Mouse (Mus musculus) spleen, postnatal 14 days (tissue): ENCODE results near the gene Mrpl16.
A peak's percentile ranks its signal among the peaks of the same experiment; 100 is the strongest.

Source experiments
- DNase-seq, 2 experiments: peaks; one replicate each; pipeline ENCODE4 v3.0.0; 2021 to 2022; ENCODE audit warnings: low spot score in 2 of 2

Mrpl16 gene

DNA sequence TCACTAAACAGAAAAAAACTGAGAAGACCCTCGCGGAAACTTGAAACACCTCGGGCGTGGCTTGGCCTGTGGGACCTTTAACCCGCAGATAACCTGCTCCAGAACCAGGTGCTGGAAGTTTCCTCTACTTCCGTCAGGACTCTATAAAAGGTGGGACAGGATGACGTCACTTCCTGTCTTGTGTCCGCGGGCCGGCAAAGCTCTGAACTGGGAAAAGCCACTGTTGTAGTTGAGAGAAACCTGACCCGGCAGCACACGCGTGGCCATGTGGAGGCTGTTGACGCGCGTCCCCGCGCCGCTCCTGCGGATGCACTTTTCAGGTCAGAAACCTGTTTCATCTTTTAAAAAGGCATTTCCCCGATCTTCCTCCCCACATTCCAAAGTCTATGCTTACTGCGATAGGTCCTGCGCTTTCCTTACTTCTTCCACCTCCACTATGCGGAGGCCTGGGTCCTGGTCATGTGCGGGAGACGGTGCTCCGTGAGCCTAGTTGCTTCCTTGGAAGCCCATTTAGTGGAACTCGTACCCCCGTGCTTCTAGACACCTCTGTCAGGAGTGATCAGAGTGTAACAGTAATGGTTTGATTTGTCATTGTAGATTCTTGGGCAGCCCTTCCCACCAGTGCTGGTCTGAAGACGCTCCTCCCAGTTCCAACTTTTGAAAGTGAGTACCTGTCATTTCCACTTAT lies at the start of gene Mrpl16:
Gene Mrpl16 (plus strand): TSS at position 187 of the 688 bp plus-strand sequence.
- DNase-seq: peak; percentile 66 to 85

DNA sequence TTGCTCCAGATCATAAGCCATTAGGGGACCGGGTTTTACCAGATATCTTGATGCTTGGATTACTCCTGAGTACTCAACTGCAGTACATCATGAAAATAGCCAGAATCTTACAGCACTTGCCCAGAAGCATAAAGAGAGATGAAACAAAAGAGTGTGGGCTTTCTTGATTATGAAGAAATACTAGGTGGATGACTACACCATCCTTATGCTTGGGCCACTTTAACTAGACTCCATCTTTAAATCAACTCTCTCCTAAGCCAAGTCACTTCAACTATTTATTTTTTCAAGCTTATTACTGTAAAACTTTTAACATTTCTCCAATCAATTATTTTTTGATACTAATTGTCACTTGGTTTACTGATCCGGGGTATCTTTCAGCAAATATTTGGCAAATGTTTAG lies 46.3 kb upstream of the Mrpl16 start:
- DNase-seq: no peak

DNA sequence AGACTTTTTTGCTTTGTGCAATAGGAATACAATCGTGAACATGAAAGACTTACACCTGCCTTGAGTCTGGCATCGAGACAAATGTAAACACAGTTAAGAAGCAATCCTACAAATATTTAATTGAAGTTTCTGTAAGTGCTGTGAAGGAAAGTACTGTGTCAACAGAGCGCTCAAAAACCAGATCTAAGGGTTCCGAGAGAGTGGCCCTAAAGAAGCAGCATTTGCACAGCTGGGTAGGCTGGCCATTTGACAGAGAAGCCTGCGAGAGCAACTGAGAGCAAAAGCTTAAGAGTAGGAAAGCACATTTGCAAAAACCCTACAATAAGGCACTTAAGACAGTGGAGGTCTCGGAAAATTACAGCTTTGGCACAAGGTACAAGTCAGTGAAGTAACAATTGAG lies 45.9 kb upstream of the Mrpl16 start:
- no peak for DNase-seq

DNA sequence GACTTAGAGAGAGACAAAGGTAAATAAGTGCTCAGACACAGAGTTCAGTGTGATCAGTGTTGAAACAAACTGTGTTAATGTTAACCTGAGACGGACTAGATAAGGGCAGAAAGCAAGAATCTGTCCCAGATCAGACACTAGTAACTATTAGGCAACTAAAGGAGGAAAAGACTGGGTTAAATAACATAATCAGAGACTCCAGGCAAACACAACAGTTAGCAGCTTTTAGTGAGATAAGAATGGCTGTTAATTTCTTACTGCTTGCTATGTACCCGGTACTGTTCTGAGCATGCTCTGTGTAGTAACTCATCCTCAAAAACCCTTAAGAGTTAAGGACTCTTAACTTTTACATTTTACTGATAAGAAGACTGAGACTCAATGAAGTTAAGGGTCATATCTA lies 44.3 kb upstream of the Mrpl16 start:
- DNase-seq: no peak

DNA sequence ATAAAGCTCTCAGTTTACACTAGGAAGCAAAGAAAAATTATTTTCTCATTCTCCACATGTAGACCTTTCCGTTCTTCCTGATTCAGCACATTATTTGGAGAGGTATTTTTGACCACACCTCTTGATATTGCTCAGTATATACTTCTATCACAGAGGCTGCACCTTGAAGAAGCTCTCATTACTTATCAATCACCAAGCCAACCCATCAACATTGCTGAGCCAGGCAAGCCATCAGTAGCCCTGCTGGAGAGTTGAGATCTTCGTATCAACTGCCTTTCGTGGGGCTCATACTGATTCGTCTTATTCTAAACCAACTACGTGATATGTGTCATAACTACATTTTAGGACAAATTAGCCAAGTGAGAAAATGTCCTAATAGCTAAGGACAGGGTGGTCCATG lies 42.9 kb upstream of the Mrpl16 start:
- no peak for DNase-seq

DNA sequence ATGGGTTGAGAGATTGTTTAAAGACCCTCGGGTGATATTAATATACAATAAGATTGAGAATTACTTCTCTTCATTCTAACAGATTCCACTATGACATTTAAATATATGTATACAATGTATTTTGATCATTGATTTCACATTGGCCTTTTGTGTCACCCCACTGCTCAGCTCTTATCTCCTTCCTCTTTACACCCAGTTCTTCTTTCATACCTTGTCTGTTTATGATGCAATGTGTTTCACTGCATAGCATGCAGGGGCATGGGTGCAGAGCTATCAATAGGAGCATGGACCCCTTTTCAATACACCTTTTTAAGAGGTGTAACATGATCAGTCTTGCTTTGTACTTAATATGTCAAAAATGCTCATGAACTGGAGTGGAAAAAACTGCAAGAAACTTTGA lies 39.9 kb upstream of the Mrpl16 start:
- DNase-seq: no peak

DNA sequence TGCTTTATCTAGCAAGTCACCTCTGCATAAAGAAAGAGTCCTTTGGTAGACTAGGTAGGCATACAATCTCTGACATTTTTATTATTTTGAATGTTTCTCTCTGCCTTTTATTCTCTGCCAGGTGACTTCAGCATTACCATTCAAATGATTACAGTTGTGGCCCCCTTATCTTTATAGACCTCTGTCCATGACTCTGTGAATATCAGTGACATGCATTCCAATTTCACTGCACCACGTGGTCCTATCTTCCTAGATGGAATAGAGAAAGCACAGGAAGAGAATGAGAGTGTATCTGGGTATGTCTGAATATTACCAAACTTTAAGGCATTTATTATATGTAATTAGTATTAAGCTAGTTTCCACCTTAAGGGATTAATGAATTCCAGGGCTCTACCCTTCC lies 33.7 kb upstream of the Mrpl16 start:
- DNase-seq: no peak

DNA sequence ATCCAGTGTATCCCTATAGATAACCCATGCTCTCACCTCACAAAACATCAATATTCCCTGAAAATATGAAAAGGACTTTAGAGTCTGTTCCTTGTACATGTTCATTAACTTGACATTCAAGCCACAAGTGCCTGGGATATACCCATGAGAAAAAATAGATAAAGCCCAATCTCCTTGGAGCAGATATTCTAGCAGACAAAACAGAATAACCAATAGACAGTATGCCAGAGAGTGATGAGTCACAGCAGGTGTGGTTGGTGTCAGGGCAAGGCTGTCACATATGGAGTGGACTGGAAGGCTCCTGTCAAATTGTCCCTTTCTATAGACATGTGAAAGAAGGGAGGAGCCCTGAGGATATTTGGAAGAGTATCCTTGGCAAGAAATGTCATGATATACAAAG lies 24.5 kb upstream of the Mrpl16 start:
- no peak for DNase-seq

DNA sequence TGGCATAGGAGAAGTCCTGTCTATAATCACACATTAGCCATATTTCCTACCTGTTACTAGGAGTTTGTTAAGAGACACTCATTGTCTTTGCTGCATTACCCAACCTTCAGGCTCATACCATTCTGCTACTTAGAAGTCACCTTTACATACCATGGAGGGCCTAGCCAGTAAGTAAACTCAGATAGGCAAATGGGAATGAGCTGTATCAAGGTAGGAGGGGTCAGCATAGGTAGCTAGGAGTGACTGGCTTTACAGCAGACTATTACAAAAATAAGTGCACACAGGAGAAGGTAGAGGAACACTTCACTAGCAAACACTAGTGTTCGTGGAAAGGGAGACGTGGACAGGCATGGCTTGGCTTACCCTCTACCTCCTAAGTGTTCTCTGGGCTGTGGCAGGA lies 22.9 kb upstream of the Mrpl16 start, which contains the start of gene Gif:
Gene Gif (plus strand): TSS at position 257 of the 400 bp plus-strand sequence.
- no peak for DNase-seq

DNA sequence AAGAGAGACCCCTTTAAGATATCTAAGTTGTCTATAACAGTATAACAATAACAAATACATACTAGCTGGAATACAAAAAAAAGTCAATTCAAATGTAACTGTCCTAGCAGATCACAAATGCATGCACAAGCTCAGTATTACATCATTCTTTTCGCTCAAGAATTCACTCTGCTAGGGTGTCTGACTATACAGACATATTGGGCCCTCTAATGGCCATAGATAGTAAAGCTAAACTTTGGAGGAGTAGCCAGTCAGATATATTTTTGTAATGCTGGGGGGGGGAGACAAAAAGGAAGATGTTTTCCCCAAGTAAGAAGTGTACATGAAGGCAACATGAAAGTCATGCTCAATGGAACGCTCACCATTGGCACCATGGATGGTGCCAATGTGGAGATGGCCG lies 5.1 kb upstream of the Mrpl16 start:
- no peak for DNase-seq

DNA sequence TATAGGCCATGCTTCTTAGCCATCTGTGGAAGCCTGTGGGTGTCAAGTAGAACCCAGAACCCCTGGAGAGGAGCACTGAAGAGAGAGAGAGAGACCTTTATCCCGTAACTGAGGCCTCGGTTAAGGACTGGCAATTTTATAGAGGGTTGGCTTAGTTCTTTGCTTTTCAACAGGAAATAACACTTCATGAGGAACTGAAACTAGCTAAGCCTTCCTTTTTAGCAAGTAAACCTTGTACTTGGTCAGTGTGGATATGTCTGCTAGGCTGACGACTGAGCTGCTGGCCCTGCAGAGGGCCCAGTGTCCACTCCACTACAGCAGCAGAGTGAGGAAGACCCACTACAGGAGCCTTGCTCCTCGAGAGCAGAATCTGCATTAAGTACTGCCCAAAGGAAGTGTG lies 3.8 kb upstream of the Mrpl16 start:
- DNase-seq: peak in 1 of 2 experiments; percentile 12

DNA sequence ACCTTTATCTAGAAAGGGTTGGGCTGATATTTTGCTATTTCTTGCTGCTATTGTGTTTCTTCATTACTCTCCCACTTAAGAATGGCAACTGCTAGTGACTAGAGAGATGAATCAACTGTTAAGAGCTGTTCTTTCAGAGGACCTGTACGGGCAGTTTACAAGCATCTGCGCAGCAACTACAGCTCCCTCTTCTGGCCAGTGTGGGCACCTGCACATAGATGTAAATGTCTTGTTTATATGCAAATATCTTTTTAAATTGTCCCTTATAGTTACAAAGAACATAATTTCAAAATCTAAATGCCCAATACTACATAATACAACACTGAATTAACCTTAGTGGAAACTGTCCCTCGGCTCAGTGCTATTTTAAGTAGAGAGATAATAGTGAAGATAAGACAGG lies 2.0 kb upstream of the Mrpl16 start:
- peak in 1 of 2 experiments; percentile 21 for DNase-seq

DNA sequence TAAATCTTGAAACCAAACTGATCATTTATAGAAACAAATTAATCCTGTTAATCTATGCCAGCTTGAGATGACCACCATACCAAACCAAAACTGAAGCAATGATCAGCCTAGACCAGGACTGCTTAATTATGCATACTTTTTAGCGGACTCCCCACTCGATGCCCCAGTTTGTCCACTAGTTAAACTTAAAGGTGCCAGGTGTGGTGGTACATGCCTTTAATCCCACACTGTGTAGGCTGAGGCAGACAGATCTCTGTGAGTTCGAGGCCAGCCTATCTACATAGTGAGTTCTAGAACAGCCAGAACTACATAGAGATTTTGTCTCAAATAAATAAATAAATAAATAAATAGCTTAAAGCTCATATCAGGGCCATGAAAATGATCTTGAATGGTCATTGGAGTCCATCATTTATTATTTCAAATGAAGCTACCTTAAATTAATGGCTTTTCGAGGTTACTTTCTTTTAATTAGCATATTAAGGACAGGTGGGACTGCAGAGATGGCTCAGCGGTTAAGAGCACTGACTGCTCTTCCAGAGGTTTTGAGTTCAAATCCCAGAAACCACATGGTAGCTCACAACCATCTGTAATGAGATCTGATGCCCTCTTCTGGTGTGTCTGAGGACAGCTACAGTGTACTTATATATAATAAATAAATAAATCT lies 802 bp upstream of the Mrpl16 start:
- no peak for DNase-seq

DNA sequence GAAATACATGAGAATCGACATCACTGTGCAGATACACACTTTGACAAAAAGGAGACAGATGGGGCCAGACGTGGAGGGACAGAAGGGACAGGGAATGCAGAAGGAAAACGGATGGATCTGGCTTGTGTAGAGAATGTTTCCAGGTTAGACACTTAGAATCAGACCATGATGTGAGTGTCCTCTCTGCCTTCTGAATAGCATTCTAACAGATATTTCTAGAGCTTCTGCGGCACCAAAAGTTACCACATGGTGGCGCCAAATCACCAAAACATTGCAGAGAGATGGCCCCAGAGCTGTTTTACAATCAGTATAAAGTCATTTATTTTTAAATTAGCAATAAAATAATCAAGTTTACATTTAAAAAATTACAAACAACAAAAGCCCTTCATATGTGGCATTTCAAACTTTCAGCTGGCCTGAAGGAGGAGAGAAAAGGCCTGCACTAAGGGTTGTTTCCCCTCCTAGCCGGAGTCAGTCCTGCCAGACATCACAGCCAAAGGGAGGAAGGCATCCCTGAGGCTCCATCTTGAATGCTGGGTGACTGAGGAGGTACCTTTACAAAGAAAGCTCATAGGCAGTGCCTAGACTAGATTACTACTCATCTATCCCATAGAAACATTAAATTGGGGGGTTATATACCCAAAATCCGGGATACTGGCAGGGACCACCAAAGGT lies 7.1 kb downstream of the Mrpl16 start:
- peak; percentile 21 to 56 for DNase-seq

DNA sequence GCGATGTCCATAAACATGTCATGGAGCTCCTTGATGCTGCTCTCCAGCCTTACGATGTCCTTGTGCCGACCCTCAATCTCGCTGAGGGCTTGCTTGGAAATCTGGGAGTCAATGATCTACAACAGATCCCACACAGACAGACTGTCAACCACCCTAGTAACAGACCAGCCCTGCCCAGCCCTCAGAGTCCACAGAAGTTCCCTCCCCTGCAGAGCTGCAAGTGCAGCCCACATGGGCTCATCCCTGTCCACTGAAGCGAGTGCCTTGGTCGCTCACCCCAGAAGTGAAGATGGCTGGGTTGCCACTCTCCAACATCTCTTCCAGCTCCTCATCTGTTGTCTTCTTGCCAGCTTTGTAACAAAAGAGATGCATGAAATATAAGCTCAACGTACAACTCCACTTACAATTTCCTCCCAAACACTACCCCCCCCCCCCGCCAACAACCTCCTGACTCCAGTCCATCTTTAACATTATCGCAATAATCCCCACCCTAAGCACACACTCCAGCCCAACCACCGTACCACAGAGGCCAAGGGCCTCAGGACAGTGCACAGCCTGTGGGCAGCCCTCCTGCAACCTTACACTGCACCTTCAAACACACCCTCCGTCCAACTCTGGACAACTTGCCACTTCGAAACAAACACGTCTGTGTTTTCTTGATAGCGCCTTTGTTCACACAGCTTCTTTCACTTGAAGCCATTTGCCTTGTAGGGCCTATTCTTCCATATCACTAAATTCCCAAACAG lies 15.4 kb downstream of the Mrpl16 start:
- no peak for DNase-seq

DNA sequence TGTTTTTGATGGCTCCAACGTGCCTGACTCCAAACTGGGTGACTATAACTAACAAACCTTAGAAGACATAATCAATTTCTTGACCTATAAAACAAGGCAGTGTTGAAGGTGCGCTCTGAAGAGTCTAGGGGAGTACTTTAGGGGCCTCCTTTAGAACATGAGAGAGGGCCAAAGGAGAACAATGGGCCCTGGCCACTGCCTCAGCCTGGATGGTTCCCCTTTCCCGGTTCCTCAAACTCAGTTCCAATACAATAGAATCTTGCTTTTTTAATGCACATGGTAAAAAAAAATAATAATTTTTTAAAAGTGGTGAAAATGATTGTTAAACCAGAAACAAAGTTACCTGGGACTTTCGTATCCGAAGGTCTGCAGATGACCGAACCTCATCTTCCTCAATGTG lies 17.6 kb downstream of the Mrpl16 start:
- no peak for DNase-seq

DNA sequence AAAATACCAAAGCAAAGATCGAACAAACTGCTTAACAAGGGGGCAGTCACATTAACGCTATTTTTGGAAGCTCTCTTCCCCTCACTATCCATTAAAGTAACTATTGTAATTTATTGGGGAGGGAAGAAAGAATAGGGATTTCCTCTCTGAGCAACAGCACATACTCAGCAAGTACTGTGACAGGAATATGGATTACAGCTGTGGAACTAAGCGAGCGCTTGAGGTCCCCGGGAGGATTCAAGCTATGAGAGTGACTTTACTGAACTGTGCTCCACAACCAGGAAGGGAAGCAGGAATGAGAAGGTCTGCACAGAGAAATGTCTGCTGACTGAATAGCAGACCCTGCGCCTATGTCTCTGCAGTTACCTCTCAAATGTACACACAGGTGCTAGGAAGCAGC lies 18.7 kb downstream of the Mrpl16 start:
- DNase-seq: no peak

DNA sequence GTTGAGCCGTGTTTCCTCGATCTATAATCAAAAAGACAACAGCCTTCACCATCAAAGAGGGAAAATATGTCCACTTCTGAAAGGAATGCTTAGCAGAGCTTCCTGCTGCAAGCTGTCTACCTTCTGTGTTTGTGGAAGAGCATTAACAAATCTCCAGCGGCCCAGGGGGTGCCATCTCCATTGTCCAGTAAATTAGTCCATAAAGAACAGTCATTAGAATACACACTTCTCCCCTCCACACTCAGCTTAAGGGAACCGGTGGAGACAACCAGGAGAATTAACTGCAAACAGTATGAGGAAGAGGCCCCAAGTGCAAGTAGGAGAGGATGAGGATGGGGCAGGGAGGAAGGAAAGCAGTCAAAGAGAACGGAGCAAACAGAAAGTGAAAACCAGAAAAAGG lies 21.6 kb downstream of the Mrpl16 start:
- no peak for DNase-seq

DNA sequence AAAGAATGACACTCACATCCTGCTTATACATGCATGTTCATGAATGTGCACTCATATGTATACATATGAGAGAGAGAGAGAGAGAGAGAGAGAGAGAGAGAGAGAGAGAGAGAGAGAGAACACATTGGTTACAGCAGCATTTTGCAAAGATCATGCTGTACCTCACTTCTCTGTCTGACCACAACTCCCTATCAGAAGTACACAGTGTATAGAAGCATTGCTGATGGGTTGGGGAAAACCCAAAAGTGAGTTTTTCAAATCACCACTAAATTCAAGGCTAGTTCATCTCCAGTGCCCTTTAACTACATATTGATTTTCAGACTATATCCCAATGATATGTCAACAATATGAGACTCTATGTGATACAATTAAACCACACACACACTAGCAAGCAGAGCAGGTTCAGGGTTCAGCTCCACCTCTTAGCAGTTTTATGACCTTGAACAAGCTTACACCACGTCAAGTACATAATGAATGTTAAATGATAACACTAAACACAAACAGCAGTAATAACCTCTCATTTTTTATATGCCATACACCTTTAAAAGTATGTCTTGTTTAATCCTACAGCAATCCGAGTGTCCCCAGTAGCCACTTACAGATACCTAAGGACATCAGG lies 23.7 kb downstream of the Mrpl16 start:
- DNase-seq: no peak

DNA sequence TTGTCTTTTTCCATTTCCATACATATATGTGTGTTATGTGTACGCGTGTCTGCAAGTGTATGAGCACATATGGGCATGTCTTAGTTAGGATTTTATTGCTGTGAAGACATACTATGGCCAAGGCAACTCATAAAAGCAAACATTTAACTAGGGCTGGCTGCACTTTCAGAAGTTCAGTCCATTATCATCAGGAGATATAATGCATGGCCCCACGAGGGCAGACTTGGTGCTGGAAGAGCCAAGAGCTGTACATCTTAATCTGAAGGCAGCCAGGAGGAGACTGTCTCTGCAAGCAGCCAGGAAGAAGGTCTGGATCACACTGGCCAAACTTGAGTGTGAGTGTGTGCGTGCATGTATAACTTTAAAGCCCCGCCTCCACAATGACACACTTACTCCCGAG lies 24.3 kb downstream of the Mrpl16 start:
- no peak for DNase-seq

DNA sequence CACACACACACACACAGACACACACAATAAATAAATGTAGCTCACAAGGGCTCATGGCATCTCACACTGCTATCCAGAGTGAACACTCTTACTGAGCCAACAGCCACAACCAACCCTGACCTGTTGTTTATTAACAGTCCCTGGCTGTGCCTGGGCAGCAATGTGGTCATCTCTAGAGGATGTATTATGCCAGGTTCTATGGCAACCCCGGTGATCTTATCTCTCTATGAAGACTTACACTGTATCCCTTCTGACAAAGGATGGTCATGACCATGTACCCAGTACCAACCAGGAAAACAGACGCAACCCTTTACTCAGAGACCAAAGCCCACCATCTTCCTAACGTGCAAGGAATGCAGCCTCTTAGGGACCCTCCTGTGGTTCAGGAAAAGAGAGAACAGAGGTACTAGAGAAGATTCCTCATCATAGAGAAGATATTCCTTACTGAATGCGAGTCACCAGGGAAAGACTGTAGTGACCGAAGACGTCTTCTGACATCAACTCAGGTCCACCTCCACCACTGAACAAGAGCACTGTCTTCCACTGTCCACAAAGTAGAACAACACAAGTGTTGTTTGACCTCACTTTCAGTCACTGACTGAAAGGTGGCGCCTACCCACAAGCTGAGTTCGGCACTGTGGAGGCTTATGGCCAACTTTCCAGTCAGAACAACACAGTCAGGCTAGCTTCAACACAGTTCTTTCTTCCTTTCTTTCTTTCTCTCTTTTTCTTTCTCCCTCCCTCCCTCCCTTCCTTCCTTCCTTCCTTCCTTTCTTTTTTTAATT lies 30.5 kb downstream of the Mrpl16 start:
- DNase-seq: no peak
